Mouse (Mus musculus): Measurements from ENCODE around the gene Fat2.

GRCm38 (mm10) chr11:55291901-55292300 is 44.5 kb downstream of the Fat2 start:
- no peak for TF ChIP-seq POLR2A (IDR thresholded peaks at IDR 0.05; ENCODE audit: borderline replicate concordance, low read depth, low read length)
- TF ChIP-seq CTCF (IDR thresholded peaks at IDR 0.05; ENCODE audit: low read depth, low read length), result no peak
